Mouse (Mus musculus) activated CD4-positive, CD25-positive, alpha-beta regulatory T cell, adult 4 months (primary cell): Measurements from ENCODE around the gene Saa1. TPM values are rescaled to one million over a fixed set of nuclear protein-coding genes. Genes with fewer than 3 reads are reported as not detected.
"Not testable (repeated sequence)": the region's sequence is repeated elsewhere in the genome, so short reads cannot be mapped to it uniquely, and the experiment has no call there.

ENCODE experiments used
- ATAC-seq: one replicate; pipeline ENCODE4 v1.8.0; 2017
- polyA plus RNA-seq, 2 experiments: library from polyadenylated mRNA; unstranded; fragments of 100-300 nt; shearing (Covaris generic); gene quantifications; one replicate each; pipeline ENCODE4 v1.2.1; 2017

Saa1 gene
- under 1 TPM in 1 of 2 experiments, not detected in 1; 0.20 TPM for polyA plus RNA-seq

- not testable (repeated sequence) for ATAC-seq
Measured at GRCm38 (mm10) chr7:46742880-46743279, at the start of gene Saa1. Gene Saa1 (minus strand): TSS chr7:46742980.

GRCm38 (mm10) chr7:46789177-46789849 is 46.5 kb upstream of the Saa1 start:
- ATAC-seq = no peak

- ATAC-seq = peak; percentile 63
Measured at GRCm38 (mm10) chr7:46770706-46771105, 27.9 kb upstream of the Saa1 start.

GRCm38 (mm10) chr7:46768451-46768850 is 25.7 kb upstream of the Saa1 start:
- ATAC-seq = no peak

GRCm38 (mm10) chr7:46767371-46767770 is 24.6 kb upstream of the Saa1 start:
- ATAC-seq = no peak

GRCm38 (mm10) chr7:46764672-46765071 is 21.9 kb upstream of the Saa1 start:
- no peak for ATAC-seq

- ATAC-seq = no peak
Measured at GRCm38 (mm10) chr7:46762601-46763000, 19.8 kb upstream of the Saa1 start.

GRCm38 (mm10) chr7:46761049-46761795 is 18.4 kb upstream of the Saa1 start:
- ATAC-seq = no peak

- ATAC-seq = no peak
Measured at GRCm38 (mm10) chr7:46751490-46751889, 8.7 kb upstream of the Saa1 start, which contains the start of gene Saa2. Gene Saa2 (plus strand): TSS chr7:46751790.

GRCm38 (mm10) chr7:46748459-46748858 is 5.7 kb upstream of the Saa1 start:
- ATAC-seq = no peak

- no peak for ATAC-seq
Measured at GRCm38 (mm10) chr7:46746381-46746780, 3.6 kb upstream of the Saa1 start.

- ATAC-seq = no peak
Measured at GRCm38 (mm10) chr7:46745816-46746215, 3.0 kb upstream of the Saa1 start.

- ATAC-seq = not testable (repeated sequence)
Measured at GRCm38 (mm10) chr7:46740041-46740440, 2.7 kb downstream of the Saa1 start.

GRCm38 (mm10) chr7:46738561-46739460 is 4.0 kb downstream of the Saa1 start:
- no peak for ATAC-seq

- no peak for ATAC-seq
Measured at GRCm38 (mm10) chr7:46734983-46735382, 7.8 kb downstream of the Saa1 start.

GRCm38 (mm10) chr7:46732458-46732857 is 10.3 kb downstream of the Saa1 start, which contains the start of gene Saa4:
Gene Saa4 (minus strand): TSS chr7:46732603.
- no peak for ATAC-seq

- ATAC-seq = no peak
Measured at GRCm38 (mm10) chr7:46727584-46727983, 15.2 kb downstream of the Saa1 start.

- no peak for ATAC-seq
Measured at GRCm38 (mm10) chr7:46724396-46724795, 18.4 kb downstream of the Saa1 start.

- no peak for ATAC-seq
Measured at GRCm38 (mm10) chr7:46723849-46724248, 18.9 kb downstream of the Saa1 start.

- no peak for ATAC-seq
Measured at GRCm38 (mm10) chr7:46723354-46723753, 19.4 kb downstream of the Saa1 start.

GRCm38 (mm10) chr7:46720460-46720859 is 22.3 kb downstream of the Saa1 start:
- ATAC-seq = no peak

GRCm38 (mm10) chr7:46719526-46719925 is 23.3 kb downstream of the Saa1 start:
- no peak for ATAC-seq
